Mouse (Mus musculus) bone marrow, adult 2 months (tissue): ENCODE measurements around the gene Ipo4. TPM values are rescaled to one million over a fixed set of nuclear protein-coding genes. Genes with fewer than 3 reads are reported as not detected.

Experiments used
- H3K27ac ChIP-seq: fragments of 200-500 bp; 2 replicates; pipeline ENCODE4 v1.5.1; 2012; ENCODE audit warnings: low read depth, mild to moderate bottlenecking, control low read depth, inconsistent platforms, low read length; ENCODE audit not compliant: control insufficient read depth, poor library complexity, insufficient read depth
- H3K4me1 ChIP-seq: fragments of 200-500 bp; 2 replicates; pipeline ENCODE4 v1.6.1; 2011; ENCODE audit warnings: low read length; ENCODE audit not compliant: control insufficient read depth, insufficient read depth
- H3K4me3 ChIP-seq: fragments of 200-500 bp; replicated peaks from 2 replicates; pipeline ENCODE3; 2011; ENCODE audit warnings: mild to moderate bottlenecking, low read depth, low read length, control low read depth; ENCODE audit not compliant: control insufficient read depth
- CTCF ChIP-seq: fragments of 200-500 bp; IDR thresholded peaks from 2 replicates; pipeline ENCODE4 v1.5.1; 2011; ENCODE audit warnings: low read length, control low read depth; ENCODE audit not compliant: control insufficient read depth, insufficient read depth
- POLR2A ChIP-seq: fragments of 200-500 bp; IDR thresholded peaks from 2 replicates; pipeline ENCODE4 v1.6.1; 2011; ENCODE audit warnings: low read depth, mild to moderate bottlenecking, control low read depth, low read length, borderline replicate concordance; ENCODE audit not compliant: control insufficient read depth
- WGBS: fragments of 180-500 bp; shearing (Covaris S2); methylation state at CpG from one replicate; pipeline ENCODE4 v1.1.7; 2018; 5-methylcytosine and 5-hydroxymethylcytosine counted together
- polyA plus RNA-seq: library from polyadenylated mRNA; stranded (reverse); fragments of >200 nt; gene quantifications from 2 replicates; pipeline ENCODE4 v1.2.4, GENCODE M21; 2011; ENCODE audit warnings: low replicate concordance; ENCODE audit not compliant: missing spikeins, insufficient read depth, insufficient read length

Gene Ipo4
- polyA plus RNA-seq, 1 experiment, result 49.5 TPM

- WGBS, result 60% methylated on average over 2 of the region's 2 CpGs
Observed at GRCm38 (mm10) chr14:55660636-55661035, 24.9 kb upstream of the Ipo4 start.

GRCm38 (mm10) chr14:55659960-55660573 lies 24.3 kb upstream of the Ipo4 start, which contains the start of gene Mdp1:
Mdp1 (minus strand) TSS chr14:55660508.
- Histone ChIP-seq H3K27ac (peak within 1 kb of the TSS; percentile 69), H3K4me3 (peak within 1 kb of the TSS; percentile 76), H3K4me1 (no peaks in the 10 kb centered on the region)
- TF ChIP-seq CTCF (peak; percentile 49; the same call in 1 of the 2 replicates), POLR2A (peak; percentile 73; the same call in 1 of the 2 replicates)
- WGBS, result under 1% methylated on average over 39 of the region's 39 CpGs

More at GRCm38 (mm10) chr14:55660636-55661035, 24.9 kb upstream of the Ipo4 start:
- no peak for TF ChIP-seq POLR2A
- no peak for TF ChIP-seq CTCF
- Histone ChIP-seq H3K27ac (0 out of 2 replicates have a peak overlapping the region, but pooled peaks have one; percentile 69), H3K4me3 (peak overlapping the region; percentile 76), H3K4me1 (no peaks in the 10 kb centered on the region)

- no peak overlapping the region for H3K4me3 ChIP-seq
- no peaks in the 10 kb centered on the region for H3K4me1 ChIP-seq
- no peak for TF ChIP-seq POLR2A
- H3K27ac ChIP-seq, result no peak overlapping the region
- 92% methylated on average over 5 of the region's 5 CpGs for WGBS
Observed at GRCm38 (mm10) chr14:55658011-55658410, 22.3 kb upstream of the Ipo4 start.

GRCm38 (mm10) chr14:55656935-55657334 lies 21.2 kb upstream of the Ipo4 start:
- no peaks in the 10 kb centered on the region for H3K4me1 ChIP-seq
- no peak overlapping the region for H3K4me3 ChIP-seq
- H3K27ac ChIP-seq, result no peak overlapping the region
- WGBS, result 75% methylated on average over 3 of the region's 3 CpGs
- no peak for TF ChIP-seq POLR2A
- no peak for TF ChIP-seq CTCF

GRCm38 (mm10) chr14:55651528-55651927 lies 15.8 kb upstream of the Ipo4 start:
- no peak for TF ChIP-seq CTCF
- no peak for TF ChIP-seq POLR2A
- 81% methylated on average over 7 of the region's 7 CpGs for WGBS
- Histone ChIP-seq H3K4me1 (no peaks in the 10 kb centered on the region), H3K4me3 (no peak overlapping the region), H3K27ac (no peak overlapping the region)

GRCm38 (mm10) chr14:55649884-55650283 lies 14.1 kb upstream of the Ipo4 start, which contains the start of gene Tssk4:
Tssk4 (plus strand) TSS chr14:55650184.
- WGBS, result 81% methylated on average over 2 of the region's 2 CpGs
- no peak within 1 kb of the TSS for H3K27ac ChIP-seq
- H3K4me1 ChIP-seq, result no peaks in the 10 kb centered on the region
- no peak for TF ChIP-seq POLR2A
- TF ChIP-seq CTCF, result no peak
- H3K4me3 ChIP-seq, result no peak within 1 kb of the TSS

- TF ChIP-seq CTCF (no peak), POLR2A (no peak)
- WGBS, result 3% methylated on average over 17 of the region's 17 CpGs
- Histone ChIP-seq H3K27ac (0 out of 2 replicates have a peak overlapping the region, but pooled peaks have one; percentile 15), H3K4me1 (peaks cover 4% of the 10 kb centered on the region), H3K4me3 (peak overlapping the region; percentile 64)
Observed at GRCm38 (mm10) chr14:55644261-55644888, 8.6 kb upstream of the Ipo4 start.

GRCm38 (mm10) chr14:55643060-55643907 lies 7.5 kb upstream of the Ipo4 start, which contains the start of gene Tm9sf1:
Tm9sf1 (minus strand) TSS chr14:55643806.
- Histone ChIP-seq H3K4me1 (peaks cover 4% of the 10 kb centered on the region), H3K4me3 (peak within 1 kb of the TSS; percentile 97), H3K27ac (peak within 1 kb of the TSS; percentile 89)
- peak; percentile 66; the same call in 1 of the 2 replicates for TF ChIP-seq POLR2A
- TF ChIP-seq CTCF, result no peak; the same call in 1 of the 2 replicates
- WGBS, result under 1% methylated on average over 89 of the region's 89 CpGs
